Mouse (Mus musculus): Measurements from ENCODE around the gene Ptpn1.

GRCm38 (mm10) chr2:167948047-167948446, 16.2 kb downstream of the Ptpn1 start:
- no peak for TF ChIP-seq CTCF (IDR thresholded peaks at IDR 0.05; ENCODE audit: low read depth, low read length)
- no peak for TF ChIP-seq POLR2A (IDR thresholded peaks at IDR 0.05; ENCODE audit: borderline replicate concordance, low read depth, low read length)
